Mouse (Mus musculus): ENCODE data around the gene Coq8a.

Coq8a gene

DNA sequence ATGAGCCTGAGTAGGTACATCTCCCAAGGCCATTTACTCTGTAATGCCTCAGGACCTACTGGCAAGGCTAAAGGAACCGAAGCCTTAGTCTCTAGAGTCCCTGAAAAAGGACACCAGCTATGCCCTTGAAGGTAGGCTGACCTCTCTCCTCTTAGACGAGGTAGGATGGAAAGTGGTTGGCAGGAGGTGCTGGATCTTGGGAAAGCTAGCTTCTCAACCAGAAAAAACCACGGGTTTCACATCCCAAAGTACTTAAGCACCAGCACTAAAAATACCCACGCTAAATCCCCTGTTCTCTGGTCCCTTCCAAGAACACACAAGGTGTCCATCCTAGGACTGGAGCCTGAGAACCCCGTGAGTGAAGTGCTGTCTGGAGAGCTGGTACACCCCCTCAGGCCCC is 26.4 kb downstream of the Coq8a start:
- DNase-seq: no peak

DNA sequence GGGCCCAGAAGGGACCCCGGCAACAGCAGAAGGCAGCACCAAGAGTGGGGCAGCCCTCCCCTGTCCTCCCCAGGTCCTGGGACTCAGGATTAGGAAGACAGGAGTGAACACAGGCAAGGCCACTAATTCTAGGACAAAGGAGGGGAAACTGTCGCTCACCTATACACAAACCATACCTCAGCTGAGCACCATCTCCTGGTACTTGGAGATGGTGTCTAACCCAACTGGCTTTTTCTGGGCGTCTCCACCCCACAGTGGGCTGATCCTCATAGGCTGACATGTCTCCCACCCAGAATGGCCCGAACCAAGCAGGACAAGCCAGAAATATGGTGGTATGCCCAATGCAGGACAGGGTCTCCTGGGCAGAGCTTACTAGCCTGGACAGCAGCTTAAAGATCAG is 26.8 kb downstream of the Coq8a start:
- DNase-seq: no peak

DNA sequence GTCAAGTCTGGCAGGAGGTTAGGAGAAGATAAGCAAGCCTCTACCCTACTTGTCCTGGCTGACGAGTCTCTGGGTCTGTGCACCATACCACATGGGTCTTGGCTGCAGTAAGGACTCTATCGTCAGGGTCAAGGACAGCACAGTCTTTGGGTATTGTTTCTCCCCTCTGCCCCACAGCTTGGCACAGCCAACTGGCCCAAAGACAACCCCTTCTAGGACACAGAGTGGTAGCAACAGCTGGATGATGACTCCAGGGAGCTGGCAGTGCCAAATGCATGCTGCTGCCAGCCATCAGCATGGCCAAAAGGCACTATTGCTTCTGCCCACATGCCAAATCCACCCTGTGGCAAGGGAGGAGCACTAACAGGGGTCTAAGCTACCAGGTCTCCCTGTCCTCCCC is 27.5 kb downstream of the Coq8a start:
- no peak for DNase-seq

GRCm38 (mm10) chr1:180170071-180170470 is 29.3 kb downstream of the Coq8a start:
- peak; percentile 4 for DNase-seq

DNA sequence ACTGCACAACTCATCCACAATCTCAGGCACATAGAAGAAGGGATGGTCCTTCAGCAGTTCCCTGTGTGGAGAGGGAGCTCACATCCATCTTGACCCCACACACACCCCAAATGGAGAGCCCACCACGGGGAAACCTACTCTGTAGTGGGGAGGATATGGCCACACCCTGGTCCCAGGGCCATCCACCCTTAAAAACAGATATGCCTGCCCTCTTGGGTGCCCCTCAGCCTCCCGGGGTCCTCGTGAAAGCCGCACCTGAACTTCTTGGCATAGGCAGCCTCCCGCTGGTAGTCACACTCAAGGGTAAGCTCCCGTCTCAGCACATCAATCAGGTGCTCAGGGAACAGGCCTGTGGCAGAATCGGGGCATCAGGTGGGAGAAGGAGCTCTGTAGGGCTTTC is 30.2 kb downstream of the Coq8a start:
- no peak for DNase-seq

DNA sequence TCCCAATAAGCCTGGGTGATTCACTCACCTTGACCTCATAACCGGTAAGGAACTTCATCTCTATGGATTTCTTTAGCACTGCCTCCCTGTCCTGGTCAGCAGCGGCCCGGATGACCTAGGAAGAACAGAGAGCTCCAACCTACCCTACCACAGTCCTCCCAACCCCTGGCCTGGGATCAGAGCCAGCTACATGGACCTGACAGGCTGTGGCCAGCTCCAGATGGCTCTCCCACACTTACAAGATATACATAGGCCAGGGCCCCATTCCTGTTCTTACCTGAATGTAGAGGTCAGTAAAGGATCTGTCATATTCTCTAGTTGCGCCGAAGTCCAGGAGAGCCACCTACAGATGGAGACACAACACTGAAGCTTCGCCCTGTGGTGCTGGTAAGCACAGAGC is 31.1 kb downstream of the Coq8a start:
- DNase-seq: no peak

- DNase-seq: no peak
Observed at GRCm38 (mm10) chr1:180166533-180166932, 32.9 kb downstream of the Coq8a start.

DNA sequence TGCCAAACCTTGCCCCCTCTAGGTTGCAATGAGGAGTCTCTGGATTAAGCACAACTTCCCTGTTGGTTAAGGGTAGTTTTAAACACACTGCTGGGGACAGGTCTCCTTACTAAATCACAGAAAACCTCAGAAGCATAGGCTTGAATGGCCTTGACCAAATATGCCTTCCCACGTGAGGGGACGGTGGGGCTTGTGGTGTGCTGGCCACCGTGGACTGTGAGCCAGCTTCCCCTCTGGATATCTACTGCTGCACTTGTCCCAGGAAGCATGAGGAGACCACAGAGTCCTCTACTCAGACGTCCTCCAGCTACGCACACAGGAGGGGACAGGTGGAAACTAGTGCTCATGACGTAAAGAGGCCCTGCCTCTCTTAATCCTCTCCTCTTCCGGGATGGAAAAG is 36.4 kb downstream of the Coq8a start:
- no peak for DNase-seq

GRCm38 (mm10) chr1:180161566-180162355 is 37.6 kb downstream of the Coq8a start:
- DNase-seq: no peak

GRCm38 (mm10) chr1:180161160-180161559 is 38.2 kb downstream of the Coq8a start:
- no peak for DNase-seq

- DNase-seq: no peak
Observed at GRCm38 (mm10) chr1:180160545-180160944, 38.9 kb downstream of the Coq8a start.

DNA sequence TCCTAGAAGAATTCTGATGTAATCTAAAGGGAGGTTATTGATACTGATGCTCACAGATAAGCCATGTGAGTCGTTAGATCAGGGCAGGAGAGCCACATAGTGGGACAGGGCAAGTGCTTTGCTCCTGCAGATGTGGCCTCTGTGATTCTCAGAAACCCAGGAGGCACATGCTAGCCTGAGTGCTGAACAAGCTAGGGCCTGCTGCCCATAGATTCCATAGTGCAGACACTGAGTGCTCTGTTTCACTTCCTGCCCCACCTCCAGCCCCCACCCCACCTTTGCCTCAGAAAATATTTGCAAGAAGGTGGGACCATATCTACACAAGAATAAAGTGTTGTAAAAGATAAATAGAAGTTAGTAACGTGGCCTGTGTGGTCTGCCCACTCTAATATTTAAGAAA is 40.8 kb downstream of the Coq8a start:
- DNase-seq: no peak

DNA sequence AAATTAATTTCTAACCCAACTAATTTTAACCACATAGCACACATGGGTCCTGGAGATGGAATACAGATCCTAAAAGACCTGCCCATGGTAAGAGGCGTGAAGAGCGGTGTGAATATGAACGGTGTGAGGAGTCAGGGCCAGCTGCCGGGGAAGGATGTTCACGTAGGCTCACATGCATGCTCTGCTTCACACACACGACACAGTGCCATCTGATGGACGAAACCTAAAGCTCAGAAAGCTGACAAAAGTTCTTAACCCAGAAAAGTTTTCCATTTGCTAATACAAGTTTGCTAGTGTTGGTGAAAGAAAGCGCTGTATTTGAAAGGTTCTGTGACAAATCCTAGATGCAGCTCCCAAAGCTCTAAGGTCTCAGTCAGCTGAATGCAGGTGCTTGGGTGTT is 48.2 kb downstream of the Coq8a start:
- DNase-seq: no peak

GRCm38 (mm10) chr1:180148563-180148962 is 50.8 kb downstream of the Coq8a start:
- DNase-seq: no peak

DNA sequence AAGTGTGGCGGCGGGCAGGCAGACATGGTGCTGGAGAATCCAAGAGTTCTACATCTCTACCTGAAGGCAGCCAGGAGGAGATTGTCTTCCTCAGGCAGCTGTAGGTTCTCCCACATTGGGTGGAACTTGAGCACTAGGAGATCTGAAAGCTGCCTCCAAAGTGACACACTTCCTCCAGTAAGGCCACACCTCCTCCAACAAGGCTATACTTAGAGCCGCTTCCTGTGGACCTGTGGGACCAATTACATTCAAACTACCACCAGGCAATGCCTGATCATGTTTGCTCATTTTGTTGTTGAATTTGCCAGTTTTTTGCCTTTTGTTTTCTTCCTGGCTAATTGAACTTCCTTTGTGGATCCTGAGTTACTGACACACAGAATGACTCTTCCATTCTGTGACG is 51.4 kb downstream of the Coq8a start:
- DNase-seq: no peak

DNA sequence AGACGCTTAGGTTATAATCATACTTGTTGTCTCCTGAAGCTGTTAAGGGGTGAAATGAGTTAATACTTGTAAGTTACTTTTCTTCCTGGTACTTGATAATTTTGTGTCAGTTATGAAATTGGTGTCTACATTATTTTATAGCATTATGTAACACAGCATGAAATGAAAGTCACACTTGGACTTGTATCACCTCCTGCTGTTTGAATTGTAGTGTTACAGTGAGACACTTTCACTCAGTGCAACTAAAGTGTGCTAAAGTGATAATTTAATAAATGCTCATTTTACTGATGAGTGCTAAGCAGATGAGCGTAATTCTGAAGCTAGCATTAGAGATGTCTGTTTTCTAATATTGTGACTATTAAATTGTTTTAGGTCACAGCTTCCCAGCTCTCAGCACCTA is 58.4 kb downstream of the Coq8a start:
- DNase-seq: no peak

DNA sequence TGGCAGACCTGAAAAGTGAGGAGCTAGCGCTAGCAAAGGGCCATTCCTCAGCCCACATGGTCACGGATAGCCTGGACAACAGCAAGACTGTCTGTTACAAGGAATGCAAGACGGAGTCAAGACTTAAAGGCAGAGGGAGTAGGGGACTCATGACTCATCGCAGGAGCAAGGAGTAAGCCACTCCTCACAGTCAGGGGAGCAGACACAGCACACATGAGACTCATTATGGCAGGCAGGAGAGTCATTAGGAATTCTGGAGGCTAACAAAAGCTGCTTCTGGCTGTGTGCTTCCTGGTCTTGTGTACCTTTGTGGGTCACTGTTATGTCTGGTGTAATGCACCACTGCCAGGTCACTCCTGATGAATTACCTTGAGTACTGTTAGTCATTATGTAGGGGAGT is 60.2 kb downstream of the Coq8a start:
- DNase-seq: no peak

DNA sequence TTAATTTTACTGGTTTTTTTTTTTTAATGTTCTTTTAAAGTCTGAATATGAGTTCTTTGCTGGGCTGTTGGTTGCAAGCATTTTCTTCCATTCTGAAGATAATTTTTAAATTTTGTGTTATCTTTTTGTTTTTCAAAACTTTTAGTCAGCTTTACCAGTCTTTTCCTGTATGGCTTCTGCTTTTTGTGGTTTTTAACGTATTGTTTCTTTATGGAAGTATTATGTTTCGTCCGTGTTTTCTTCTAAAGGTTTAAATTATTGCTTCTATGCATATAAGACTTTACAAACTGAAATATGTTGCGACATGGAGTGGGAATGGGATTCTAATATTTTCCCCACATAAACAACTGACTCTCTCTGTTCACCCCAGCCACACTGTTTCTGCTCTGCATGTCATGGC is 67.2 kb downstream of the Coq8a start:
- no peak for DNase-seq

DNA sequence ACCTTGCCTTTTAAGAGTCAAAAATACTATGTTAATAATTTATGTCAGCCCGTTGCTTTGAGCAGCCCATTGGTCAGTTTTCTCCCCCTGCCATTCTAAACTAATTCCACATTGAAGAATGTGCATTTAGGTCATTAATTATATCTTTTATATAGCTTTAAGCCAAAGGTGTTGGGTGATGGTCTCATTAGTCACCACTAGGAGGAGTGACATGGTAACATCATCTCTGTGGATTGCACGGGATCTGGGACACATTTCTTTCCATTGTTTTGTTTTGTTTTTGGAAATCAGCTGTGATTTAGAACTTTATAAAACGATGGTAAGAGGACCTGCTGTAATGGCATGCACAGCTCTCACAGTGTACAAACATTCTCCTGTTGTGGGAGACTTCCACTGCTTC is 68.0 kb downstream of the Coq8a start:
- DNase-seq: no peak

DNA sequence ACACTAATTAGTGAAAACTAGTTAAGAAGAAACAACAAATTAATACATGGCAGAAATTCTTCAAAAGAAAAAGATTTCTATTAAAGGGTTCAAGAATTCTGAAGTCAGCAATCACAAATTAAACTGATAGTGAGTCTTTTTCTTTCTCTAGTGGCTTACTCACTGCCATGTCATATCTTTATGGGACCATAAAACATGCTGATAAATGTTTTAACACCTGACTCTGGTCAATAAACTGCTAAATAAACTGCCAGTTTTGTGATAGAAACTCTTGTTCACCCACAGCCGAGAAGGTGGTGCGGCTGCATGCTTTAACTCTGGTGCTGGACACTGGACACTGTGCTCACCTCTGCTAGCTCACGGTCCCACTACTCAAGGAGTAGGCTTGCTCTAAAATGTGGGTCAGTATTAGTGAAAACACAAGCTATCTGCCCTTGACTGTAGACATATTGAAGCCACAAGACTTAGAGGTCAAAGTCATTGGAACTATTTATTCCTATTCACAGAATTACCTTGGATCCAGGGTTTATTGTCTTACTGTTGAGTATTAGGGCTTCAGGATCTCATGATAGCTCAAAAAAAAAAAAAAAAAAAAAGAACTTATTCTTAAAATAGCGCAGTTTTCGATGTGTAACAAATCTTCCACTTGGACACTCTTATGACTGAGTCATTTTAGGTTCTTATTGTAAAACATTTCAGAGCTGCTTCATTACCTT is 71.2 kb downstream of the Coq8a start:
- DNase-seq: no peak

DNA sequence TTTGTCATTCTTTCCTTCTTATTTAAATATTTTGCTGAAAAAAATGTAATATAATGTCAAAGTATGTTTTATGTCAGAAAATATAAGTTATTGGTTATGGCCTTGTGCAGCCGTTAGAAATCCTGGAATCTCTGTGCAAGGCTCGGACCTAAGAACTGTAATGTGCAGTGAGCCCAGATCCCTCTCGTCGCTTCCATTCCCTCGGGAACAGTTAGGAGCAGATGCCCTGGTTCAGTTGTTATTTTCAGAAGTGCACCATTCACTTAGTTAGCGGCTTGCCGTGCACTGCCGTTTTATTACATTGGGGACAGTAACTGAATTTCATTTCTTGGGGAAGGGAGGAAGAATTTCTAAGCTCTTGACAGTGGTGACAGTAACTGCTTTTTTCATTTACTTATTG is 81.2 kb downstream of the Coq8a start:
- DNase-seq: no peak

DNA sequence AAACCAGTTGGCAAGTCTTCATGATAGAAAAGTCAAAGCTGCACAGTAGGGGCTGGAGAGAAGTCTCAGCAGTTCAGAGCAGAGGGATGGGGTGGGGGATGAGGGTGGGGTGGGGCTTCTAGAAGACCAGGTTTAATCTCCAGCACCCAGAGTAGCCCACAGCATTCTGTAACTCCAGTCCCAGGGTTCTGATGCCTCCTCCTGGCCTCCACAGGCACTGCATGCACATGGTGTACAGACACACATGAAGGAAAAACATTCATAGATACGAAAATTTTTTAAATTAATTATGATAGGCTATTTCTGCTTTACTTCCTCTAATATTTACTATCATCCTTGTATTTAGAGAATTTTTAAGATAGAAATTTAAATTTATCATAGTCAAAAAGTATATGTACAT is 82.9 kb downstream of the Coq8a start:
- no peak for DNase-seq

All from kidney, adult 11 months (tissue).